Mouse (Mus musculus) kidney, adult 8-10 months (tissue): ENCODE results near the gene Olfr749.
"Not testable (repeated sequence)": the region's sequence is repeated elsewhere in the genome, so short reads cannot be mapped to it uniquely, and the experiment has no call there.

ENCODE experiments used
- DNase-seq, 2 experiments: peaks; one replicate each; pipeline ENCODE4 v3.0.0; 2022

Gene Olfr749

DNA sequence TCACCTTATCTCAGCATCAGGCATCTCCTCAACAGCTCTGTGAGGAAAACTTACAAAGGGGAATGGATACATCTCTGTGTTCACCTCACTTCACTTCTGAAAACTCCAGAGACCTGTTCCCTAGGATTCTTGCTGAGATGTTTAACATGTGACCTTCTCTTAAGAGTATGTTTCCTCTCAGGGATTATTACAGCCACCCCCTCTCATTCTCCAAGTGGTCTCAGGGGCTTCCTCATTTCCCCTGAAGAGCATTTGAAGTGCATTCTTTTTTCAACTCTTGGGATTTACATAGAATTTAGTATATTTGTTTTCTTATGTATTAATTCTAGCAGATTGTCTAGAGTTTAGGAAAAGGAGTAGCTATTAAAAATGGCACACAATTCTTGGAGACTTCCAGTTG lies at the start of gene Olfr749:
Olfr749 (minus strand) TSS at position 101 of the 400 bp plus-strand sequence.
- no peak for DNase-seq

DNA sequence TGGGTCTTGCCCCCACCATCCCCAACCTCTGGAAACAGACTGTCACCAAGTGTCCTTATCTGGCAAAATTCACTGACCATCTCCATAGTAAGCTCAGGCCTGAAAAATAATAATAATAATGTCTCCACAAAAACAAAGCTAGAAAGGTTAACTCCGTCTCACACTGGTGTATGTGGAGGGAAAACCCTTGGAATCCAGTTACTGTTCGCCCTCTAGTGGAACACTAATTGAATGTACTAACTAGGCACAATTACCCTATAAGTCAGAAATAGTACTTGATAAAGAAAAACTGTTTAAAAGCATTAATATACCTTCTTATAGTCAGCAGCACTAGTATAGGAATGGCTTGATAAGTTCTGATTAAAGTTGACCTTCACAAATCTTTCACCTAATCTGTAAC lies 43.3 kb upstream of the Olfr749 start:
- DNase-seq: no peak

- DNase-seq: peak; percentile 85 to 93
Measured at GRCm38 (mm10) chr14:50785251-50785637, 40.4 kb upstream of the Olfr749 start, which contains the start of gene Ttc5. Gene Ttc5, minus strand, starts transcription at chr14:50785519.

- DNase-seq: peak in 1 of 2 experiments; percentile 5
Measured at GRCm38 (mm10) chr14:50784391-50785250, 39.7 kb upstream of the Olfr749 start.

DNA sequence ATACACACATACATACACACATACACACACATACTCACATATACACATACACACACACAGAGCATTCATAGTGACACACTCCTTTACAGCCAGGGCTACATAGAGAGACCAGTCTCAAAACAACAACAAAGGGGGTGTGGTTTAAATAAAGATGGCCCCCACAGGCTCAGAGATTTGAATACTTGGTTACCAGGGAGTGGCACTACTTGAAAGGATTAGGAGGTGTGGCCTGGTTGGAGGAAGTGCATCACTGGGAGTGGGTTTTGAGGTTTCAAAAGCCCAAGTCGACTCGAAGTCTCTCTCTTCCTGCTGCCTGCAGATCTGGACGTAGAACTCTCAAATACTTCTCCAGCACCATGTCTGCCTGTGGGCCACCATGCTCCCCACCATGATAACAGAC lies 37.3 kb upstream of the Olfr749 start:
- DNase-seq: no peak

- DNase-seq: peak in 1 of 2 experiments; percentile 14
Measured at GRCm38 (mm10) chr14:50771342-50771741, 26.4 kb upstream of the Olfr749 start.

DNA sequence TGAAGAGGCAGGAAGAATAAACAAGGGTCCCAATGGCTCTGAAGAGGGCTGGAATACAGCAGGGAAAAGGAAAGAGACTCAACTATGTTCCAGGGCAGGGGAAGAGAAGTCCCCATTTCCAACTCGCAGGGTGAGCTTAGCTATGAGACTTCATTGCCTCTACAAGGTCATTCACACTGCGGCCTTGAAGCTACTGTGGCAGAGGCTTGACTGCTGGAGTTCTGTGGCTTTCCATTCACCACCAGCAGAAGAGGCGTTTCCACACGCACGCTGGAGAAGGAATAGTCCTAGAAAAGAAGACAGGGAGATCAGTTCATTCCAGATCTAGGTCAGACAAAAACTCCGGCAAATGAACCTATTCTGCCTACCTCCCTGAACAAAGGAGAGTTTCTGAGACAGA lies 20.8 kb upstream of the Olfr749 start:
- DNase-seq: no peak

GRCm38 (mm10) chr14:50758416-50759085 lies 13.7 kb upstream of the Olfr749 start:
- no peak for DNase-seq

- DNase-seq: no peak
Measured at GRCm38 (mm10) chr14:50741584-50741983, 3.3 kb downstream of the Olfr749 start.

DNA sequence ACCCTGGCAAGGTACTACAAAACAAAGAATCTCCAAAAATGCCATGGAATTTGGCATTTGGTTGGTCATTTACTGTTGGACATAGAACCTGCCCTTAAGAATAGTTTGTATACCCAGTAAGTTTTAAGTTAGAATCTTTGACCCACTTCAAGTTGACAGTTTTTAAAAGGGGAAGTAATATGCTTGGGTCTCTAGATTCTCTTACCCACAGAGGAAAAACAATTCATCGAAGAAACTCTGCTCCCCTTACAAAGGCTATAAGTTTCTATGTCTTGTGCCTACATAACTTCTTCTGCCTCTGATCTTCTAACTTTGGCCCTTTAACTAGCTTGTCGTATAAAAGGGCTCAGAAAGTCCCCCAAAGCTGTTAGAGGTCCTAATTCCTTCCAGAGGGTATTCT lies 4.6 kb downstream of the Olfr749 start:
- no peak for DNase-seq

- DNase-seq: not testable (repeated sequence)
Measured at GRCm38 (mm10) chr14:50722371-50722770, 22.5 kb downstream of the Olfr749 start.

DNA sequence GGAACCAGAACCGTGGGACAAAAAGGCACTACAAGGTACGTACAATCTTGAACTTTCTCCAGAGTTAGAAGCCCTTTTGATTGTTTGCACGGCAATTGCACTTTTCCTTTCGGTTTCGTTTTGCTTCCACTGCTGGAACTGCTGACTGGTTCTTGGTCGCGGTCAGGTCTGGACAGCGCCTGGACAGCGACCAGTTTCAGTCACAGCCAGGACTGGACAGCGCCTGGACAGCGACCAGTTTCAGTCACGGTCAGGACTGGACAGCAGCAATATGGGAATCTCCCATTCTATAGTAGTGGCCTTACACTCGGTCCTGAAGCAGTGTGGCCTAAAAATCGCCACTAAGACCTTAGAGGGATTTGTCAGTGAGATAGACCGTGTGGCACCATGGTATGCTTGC lies 25.0 kb downstream of the Olfr749 start:
- not testable (repeated sequence) for DNase-seq

GRCm38 (mm10) chr14:50707073-50707472 lies 37.8 kb downstream of the Olfr749 start, which contains the start of gene Olfr748:
Gene Olfr748, plus strand, starts transcription at chr14:50707373.
- no peak for DNase-seq

DNA sequence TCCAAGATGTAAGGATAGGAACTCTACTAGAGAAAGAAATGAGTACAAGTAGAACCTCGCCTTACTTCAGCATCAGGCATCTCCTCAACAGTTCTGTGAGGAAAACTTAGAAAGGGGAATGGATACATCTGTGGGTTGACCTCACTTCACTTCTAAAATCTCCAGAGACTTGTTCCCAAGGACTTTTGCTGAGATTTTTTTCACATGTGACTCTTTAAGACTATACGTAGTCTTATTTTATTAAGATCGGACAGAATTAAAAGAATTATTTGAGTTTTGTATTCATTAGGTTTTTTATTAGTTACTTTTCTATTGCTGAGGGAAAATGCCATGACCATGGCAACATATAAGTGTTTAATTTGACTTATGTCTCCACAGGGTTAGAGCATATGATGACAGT lies 51.8 kb downstream of the Olfr749 start, which contains the start of gene Olfr747:
Olfr747 (minus strand) TSS at position 101 of the 400 bp plus-strand sequence.
- DNase-seq: no peak
